Mouse (Mus musculus) layer of hippocampus, adult 2 months (tissue): Measurements from ENCODE around the gene Chrm3. TPM values are rescaled to one million over a fixed set of nuclear protein-coding genes. Genes with fewer than 3 reads are reported as not detected.
"Not testable (repeated sequence)": the region's sequence is repeated elsewhere in the genome, so short reads cannot be mapped to it uniquely, and the experiment has no call there.

Experiments used
- DNase-seq, 2 experiments: peaks; one replicate each; pipeline ENCODE4 v3.0.0; 2022; ENCODE audit warnings: low spot score in 2 of 2
- H3K27ac ChIP-seq: fragments of 200-600 bp; 2 replicates; pipeline ENCODE4 v1.8.1; 2022
- H3K4me3 ChIP-seq: fragments of 200-600 bp; 2 replicates; pipeline ENCODE4 v1.8.1; 2022; ENCODE audit warnings: mild to moderate bottlenecking
- CTCF ChIP-seq: fragments of 200-600 bp; conservative IDR thresholded peaks from 2 replicates; pipeline ENCODE4 v1.8.1; 2022; ENCODE audit warnings: antibody characterized with exemption, mild to moderate bottlenecking, moderate library complexity
- microRNA-seq, 2 experiments: library from miRNA; unstranded; fragments of <30 nt; microRNA quantifications; one replicate each; pipeline ENCODE4 v1.2.0; 2021
- total RNA-seq, 2 experiments: library from RNA; stranded (reverse); gene quantifications; 2 replicates each; pipeline ENCODE4 v1.2.3; 2021

Gene Chrm3
- total RNA-seq, 2 experiments from 2014 or later, result 43.0 to 49.6 TPM

DNA sequence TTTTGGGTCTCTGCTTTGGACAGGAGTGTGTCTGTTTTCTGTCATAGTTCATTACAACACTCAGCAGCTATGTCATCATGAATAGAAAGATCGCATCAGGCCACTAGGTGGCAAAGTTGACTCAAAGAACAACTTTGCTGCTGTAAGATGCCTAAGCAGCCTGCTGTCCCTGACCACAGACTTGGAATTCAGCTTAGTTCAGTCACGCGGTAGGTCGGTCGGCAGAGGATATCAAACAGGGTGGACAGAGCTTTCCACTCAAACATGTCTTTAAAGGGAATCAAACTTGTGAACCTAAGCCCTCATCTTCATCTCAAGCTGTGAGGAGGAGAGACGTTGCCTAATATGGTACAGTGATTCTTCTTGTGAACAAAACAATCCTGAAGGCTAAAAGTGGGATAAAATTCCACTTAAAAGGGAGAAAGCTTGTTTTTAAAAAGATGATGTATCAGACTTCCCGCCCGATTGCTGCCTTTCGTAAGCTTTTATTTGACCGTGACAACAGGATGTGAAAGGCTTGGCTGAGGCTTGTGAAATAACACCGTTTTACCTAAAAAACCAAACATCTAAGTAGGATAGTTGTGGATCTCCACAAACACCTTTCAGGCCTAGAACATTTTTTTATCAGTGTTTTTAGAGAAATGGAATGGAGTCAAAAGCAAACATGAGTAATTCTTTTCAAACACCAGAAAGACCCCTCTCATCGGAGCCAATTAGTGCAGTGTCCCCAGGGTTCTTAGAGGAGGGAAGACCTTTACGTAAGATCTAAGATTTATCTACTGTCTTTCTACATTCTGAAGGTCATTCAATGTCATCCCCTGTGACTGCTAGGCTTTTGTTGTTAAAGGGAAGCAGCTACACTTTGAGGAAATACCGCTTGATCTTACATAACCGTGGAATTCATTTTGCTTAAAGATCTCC lies 478.0 kb downstream of the Chrm3 start:
- Histone ChIP-seq H3K27ac (peak overlapping the region; percentile 62), H3K4me3 (peak overlapping the region; percentile 8; the same call in 1 of the 2 replicates)
- peak; percentile 67 to 70 for DNase-seq
- TF ChIP-seq CTCF, result peak; percentile 87

DNA sequence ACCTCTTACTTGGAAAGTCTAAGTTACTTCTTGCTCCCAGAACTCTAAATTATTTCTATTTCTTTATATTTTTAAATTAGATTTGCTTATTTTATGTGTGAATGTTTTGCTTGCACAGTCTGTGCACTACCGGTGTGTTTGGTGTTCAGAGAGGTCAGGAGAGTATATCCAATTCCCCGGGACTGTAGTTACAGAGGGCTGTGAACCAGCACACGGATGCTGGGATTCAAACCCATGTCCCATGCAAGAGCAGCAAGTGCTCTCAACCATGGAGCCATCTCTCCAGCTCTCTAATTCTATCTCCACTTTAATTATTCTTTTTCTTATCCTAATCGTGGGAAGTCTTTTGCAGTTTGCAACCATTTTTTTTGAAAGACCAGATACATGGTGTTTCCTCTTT lies 478.7 kb downstream of the Chrm3 start:
- no peak overlapping the region for H3K4me3 ChIP-seq
- no peak overlapping the region for H3K27ac ChIP-seq
- DNase-seq, result no peak
- no peak for TF ChIP-seq CTCF

DNA sequence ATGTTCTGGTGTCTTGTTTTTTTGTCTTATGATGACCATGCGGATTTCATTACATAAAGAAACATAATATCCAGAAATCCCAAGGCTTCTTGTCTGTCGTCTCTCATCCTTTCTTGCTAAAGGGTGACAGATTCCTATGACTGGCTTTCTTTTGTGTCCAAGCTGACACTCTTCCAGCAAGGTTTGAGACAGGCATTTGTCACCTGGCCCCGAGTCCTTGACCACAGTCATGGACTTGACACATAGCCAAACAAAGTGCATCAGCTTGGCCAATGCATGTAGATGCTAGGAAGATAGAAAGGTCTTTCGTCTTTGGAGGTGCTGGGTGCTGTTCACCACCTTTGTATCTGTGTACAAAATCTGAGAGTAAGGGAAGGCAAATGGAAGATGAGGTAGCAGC lies 480.2 kb downstream of the Chrm3 start:
- Histone ChIP-seq H3K4me3 (no peak overlapping the region), H3K27ac (no peak overlapping the region)
- DNase-seq, result peak in 1 of 2 experiments; percentile 9
- no peak for TF ChIP-seq CTCF

DNA sequence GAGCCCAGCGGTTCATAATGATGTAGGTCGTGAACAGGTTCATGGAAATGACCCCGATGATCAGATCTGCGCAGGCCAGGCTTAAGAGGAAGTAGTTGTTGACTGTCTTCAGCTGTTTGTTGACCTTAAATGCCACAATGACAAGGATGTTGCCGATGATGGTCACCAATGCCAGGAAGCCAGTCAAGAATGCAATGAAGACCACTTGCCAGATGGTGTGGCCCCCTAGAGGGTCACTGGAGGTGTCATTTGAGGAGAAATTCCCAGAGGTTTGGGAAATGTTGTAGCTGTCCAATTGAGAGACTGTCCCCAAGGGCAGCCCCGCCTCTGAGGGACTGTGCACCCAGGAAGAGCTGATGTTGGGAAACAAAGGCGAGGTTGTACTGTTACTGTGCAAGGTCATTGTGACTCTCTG lies 482.0 kb downstream of the Chrm3 start:
- TF ChIP-seq CTCF, result no peak
- Histone ChIP-seq H3K27ac (no peak overlapping the region), H3K4me3 (no peak overlapping the region)
- DNase-seq, result no peak

DNA sequence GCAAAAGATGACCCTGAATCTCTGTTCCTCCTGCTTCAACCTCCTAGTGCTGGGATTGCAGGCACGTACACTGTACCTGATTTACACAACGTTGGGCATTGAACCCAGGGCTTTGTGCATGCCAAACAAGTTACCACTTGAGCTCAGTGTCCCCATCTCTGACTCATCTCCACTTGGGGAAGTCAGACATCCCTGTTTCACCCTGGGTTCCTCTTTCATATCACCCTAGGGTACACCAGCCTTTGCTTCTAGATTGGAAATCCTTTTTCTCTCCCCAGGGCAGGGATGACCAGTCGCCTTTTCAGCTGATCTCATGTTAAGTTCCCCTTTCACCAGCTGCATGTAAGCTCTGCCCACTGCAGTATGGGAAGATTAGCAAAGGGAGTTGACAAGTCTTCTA lies 487.3 kb downstream of the Chrm3 start:
- H3K27ac ChIP-seq, result no peak overlapping the region
- TF ChIP-seq CTCF, result no peak
- H3K4me3 ChIP-seq, result no peak overlapping the region
- no peak for DNase-seq

DNA sequence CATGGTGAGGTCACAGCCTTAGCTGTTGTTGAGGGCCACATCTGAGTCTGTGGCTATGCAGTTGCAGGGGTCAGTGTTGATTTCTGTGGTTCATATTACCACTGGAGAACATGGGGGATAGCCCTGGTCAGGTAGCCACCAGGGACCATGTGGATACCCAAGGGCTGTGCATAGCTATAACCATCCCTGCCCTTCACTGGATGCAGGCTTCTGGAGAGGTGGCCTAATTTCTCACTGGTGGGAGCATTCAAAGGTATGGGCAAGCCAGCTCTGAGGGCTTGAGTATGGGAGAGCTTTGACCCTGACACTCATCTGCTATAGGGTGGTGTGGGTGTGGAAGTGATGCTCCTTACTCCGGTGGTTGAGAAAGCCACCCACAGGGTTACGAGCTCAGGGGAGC lies 494.5 kb downstream of the Chrm3 start:
- no peak overlapping the region for H3K27ac ChIP-seq
- DNase-seq, result no peak
- no peak overlapping the region for H3K4me3 ChIP-seq
- no peak for TF ChIP-seq CTCF

DNA sequence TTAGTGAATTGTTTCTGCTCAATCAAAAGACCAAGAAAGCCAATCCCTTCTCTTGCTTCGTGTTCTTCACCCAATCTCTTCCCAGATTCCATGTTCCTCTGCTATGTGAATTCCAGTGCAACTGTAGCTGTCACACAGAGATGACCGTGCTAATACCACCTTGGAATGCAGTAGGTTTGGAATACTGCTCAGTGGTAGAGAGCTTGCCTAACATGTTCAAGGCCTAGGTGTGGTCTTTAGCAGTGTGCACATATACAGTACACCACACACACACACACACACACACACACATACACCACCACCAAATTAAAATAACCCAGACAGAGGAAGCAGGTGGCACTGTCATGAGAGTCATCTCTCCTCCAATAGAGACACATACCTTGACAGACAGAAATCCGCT lies 513.1 kb downstream of the Chrm3 start:
- no peak for DNase-seq
- no peak for TF ChIP-seq CTCF

DNA sequence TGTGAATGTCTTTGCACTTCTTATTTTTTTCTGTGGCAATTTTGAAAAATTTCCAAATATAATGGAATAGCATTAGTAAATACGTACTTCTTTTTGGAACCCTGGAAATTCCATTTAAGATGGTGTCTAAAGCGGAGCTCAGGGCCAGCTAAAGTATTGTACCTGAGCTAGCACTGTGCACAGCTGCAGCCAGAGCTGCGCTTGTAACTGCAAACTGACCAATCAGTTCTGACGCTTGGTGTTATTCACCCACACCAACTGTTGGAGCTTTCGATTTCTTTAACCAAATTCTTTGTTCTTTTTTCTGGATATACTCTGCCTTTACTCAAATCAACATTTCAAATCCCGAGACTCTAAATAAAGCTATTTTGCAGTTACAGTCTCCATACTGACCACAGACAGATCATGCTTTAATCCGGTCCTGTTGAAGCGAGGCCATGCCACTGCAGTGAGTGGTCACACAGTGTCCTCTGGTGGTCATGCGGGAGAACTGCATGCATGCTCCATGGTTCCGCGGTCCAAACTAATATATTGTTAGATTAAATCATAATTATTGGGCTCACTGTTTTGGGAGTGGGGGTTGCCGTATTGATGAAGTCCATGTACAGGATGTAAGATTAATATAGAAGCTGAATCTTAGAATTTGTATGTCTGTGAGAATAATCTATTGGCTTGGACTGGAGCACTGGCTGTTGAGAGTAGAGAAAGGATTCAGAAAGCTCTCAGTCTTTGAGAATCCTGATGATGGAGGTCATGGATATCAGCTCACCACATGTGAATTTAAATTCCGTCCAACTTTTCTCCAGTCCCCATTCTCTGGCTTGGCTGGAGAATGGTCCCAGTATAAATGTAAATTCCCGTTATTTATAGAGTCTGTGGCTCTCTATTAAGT lies 513.9 kb downstream of the Chrm3 start:
- DNase-seq, result peak; percentile 43 to 73
- H3K4me3 ChIP-seq, result peak overlapping the region; percentile 28; the same call in 1 of the 2 replicates
- peak; percentile 100; the same call in 1 of the 2 replicates for TF ChIP-seq CTCF
- no peak overlapping the region for H3K27ac ChIP-seq

More for the DNA sequence above, 513.1 kb downstream of the Chrm3 start:
- Histone ChIP-seq H3K4me3 (no peak overlapping the region), H3K27ac (no peak overlapping the region)

DNA sequence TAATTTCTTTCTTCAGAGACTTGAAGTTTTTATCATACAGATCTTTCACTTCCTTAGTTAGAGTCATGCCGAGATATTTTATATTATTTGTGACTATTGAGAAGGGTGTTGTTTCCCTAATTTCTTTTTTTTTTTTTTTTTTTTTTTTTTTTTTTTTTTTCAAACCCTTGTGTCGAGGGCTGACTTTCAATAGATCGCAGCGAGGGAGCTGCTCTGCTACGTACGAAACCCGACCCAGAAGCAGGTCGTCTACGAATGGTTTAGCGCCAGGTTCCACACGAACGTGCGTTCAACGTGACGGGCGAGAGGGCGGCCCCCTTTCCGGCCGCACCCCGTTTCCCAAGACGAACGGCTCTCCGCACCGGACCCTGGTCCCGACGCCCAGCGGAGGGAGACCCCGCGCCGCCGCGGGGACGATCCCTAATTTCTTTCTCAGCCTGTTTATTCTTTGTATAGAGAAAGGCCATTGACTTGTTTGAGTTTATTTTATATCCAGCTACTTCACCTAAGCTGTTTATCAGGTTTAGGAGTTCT lies 526.4 kb downstream of the Chrm3 start:
- DNase-seq, result peak in 1 of 2 experiments; percentile 74
- H3K27ac ChIP-seq, result not testable (repeated sequence)

DNA sequence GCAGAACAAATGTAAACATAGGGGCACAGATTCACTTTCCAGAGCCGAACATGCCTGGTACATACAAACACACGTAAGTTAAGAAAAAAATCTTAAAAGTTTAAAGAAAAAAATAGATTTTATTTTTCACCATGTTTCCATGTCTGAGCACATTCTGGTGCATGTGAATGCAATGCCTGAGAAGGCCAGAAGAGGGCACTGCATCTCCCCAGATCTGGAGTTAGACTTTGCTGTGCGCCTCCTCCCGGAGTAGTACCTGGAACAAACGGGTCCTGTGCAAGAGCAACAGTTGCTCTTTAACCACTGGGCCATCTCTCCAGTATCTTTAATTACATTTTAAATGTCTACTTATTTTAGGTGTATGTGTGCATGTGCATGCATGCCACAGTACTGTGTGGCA lies 534.4 kb downstream of the Chrm3 start:
- H3K27ac ChIP-seq, result no peak overlapping the region
- peak; percentile 81 for TF ChIP-seq CTCF
- DNase-seq, result no peak
- no peak overlapping the region for H3K4me3 ChIP-seq

More for the DNA sequence above, 526.4 kb downstream of the Chrm3 start:
- H3K4me3 ChIP-seq, result not testable (repeated sequence)

Small RNAs within 50 kb of the gene (microRNA-seq; reads per million reads assigned to microRNA genes)
- gene Gm24187, result 0 to 0.32 reads per million in 2 experiments
